Mouse (Mus musculus) erythroid progenitor cell, adult 5-6 weeks (primary cell): ENCODE measurements around the gene Otulin. TPM values are rescaled to one million over a fixed set of nuclear protein-coding genes. Genes with fewer than 3 reads are reported as not detected.

Experiments
- ATAC-seq: replicated peaks from 2 replicates; pipeline ENCODE4 v1.8.0; 2016; ENCODE audit warnings: moderate number of reproducible peaks, mild to moderate bottlenecking, moderate TSS enrichment, inconsistent platforms; ENCODE audit not compliant: poor library complexity, low FRiP score, severe bottlenecking
- total RNA-seq, 2 experiments: library from RNA; stranded (forward) in 1 of 2; stranded (reverse) in 1 of 2; fragments of 150-400 nt in 1 of 2; fragments of 186-747, 209-891 nt in 1 of 2; gene quantifications; 2 replicates each; pipeline versions ENCODE4 v1.2.3 to v1.2.4; 2015 to 2017; ENCODE audit warnings: low replicate concordance in 2 of 2

The Otulin gene
- total RNA-seq, 2 experiments from 2014 or later, result 21.9 to 24.7 TPM

- ATAC-seq, result no peak
Measured at GRCm38 (mm10) chr15:27492734-27493133, 137.8 kb downstream of the Otulin start.

Other genes starting within 250 kb of the Otulin start
- gene Ank, start 164.0 kb downstream of the Otulin start, total RNA-seq (2015; ENCODE audit: low replicate concordance), result 137 and 158 TPM in 2 replicates
- 64.9 and 79.8 TPM in 2 replicates for gene Ank, start 164.0 kb downstream of the Otulin start, total RNA-seq (2017; ENCODE audit: low replicate concordance)
- gene Otulinl, start 50.9 kb upstream of the Otulin start, total RNA-seq (2015; ENCODE audit: low replicate concordance), result 9.2 and 36.0 TPM in 2 replicates
- gene Otulinl, start 50.9 kb upstream of the Otulin start, total RNA-seq (2017; ENCODE audit: low replicate concordance), result 2.2 and 8.5 TPM in 2 replicates